Mouse (Mus musculus): ENCODE measurements around the gene Acvr1. TPM values are rescaled to one million over a fixed set of nuclear protein-coding genes. Genes with fewer than 3 reads are reported as not detected.

Gene Acvr1
- polyA plus RNA-seq, 1 experiment from 2014 or later: 6.5 TPM

GRCm38 (mm10) chr2:58514489-58514888 lies 52.5 kb downstream of the Acvr1 start:
- Histone ChIP-seq H3K9me3 (ENCODE audit: low read depth, low read length) (no peaks in the 10 kb centered on the region), H3K36me3 (ENCODE audit: insufficient read depth) (no peaks in the 10 kb centered on the region), H3K27ac (ENCODE audit: low read depth) (no peak overlapping the region), H3K4me1 (ENCODE audit: insufficient read depth) (peaks cover 11% of the 10 kb centered on the region; the same call in 1 of the 2 replicates), H3K4me2 (no peak overlapping the region), H3K4me3 (ENCODE audit: low read depth, low read length) (no peak overlapping the region), H3K27me3 (ENCODE audit: insufficient read depth, low read length) (no peaks in the 10 kb centered on the region), H3K9ac (no peak overlapping the region)
- DNase-seq: no peak
- WGBS: 89% methylated on average over 11 of the region's 11 CpGs
- ATAC-seq (ENCODE audit: insufficient read depth): no peak
- TF ChIP-seq CTCF (IDR thresholded peaks at IDR 0.05; ENCODE audit: low read depth): no peak

- no peaks in the 10 kb centered on the region for H3K36me3 ChIP-seq (ENCODE audit: insufficient read depth)
- no peaks in the 10 kb centered on the region for H3K9me3 ChIP-seq (ENCODE audit: low read depth, low read length)
- H3K4me1 ChIP-seq (ENCODE audit: insufficient read depth): peaks cover 11% of the 10 kb centered on the region; the same call in 1 of the 2 replicates
- H3K4me2 ChIP-seq: no peak overlapping the region
- no peak overlapping the region for H3K4me3 ChIP-seq (ENCODE audit: low read depth, low read length)
- H3K27ac ChIP-seq (ENCODE audit: low read depth): no peak overlapping the region
- H3K27me3 ChIP-seq (ENCODE audit: insufficient read depth, low read length): no peaks in the 10 kb centered on the region
- no peak for DNase-seq
- no peak overlapping the region for H3K9ac ChIP-seq
- TF ChIP-seq CTCF (IDR thresholded peaks at IDR 0.05; ENCODE audit: low read depth): no peak
- 51% methylated on average over 3 of the region's 3 CpGs for WGBS
- ATAC-seq (ENCODE audit: insufficient read depth): no peak
Measured at GRCm38 (mm10) chr2:58513212-58513611, 53.7 kb downstream of the Acvr1 start.

GRCm38 (mm10) chr2:58510192-58510591 lies 56.8 kb downstream of the Acvr1 start:
- ATAC-seq (ENCODE audit: insufficient read depth) (no peak; the same call in 1 of the 2 replicates), DNase-seq (no peak)
- 59% methylated on average over 8 of the region's 8 CpGs for WGBS
- Histone ChIP-seq H3K9ac (no peak overlapping the region), H3K36me3 (ENCODE audit: insufficient read depth) (no peaks in the 10 kb centered on the region), H3K4me2 (no peak overlapping the region), H3K27ac (ENCODE audit: low read depth) (no peak overlapping the region), H3K27me3 (ENCODE audit: insufficient read depth, low read length) (no peaks in the 10 kb centered on the region), H3K9me3 (ENCODE audit: low read depth, low read length) (no peaks in the 10 kb centered on the region), H3K4me3 (ENCODE audit: low read depth, low read length) (no peak overlapping the region), H3K4me1 (ENCODE audit: insufficient read depth) (peaks cover 3% of the 10 kb centered on the region; the same call in 1 of the 2 replicates)
- no peak for TF ChIP-seq CTCF (IDR thresholded peaks at IDR 0.05; ENCODE audit: low read depth)

- no peak for TF ChIP-seq CTCF (IDR thresholded peaks at IDR 0.05; ENCODE audit: low read depth)
- Histone ChIP-seq H3K9me3 (ENCODE audit: low read depth, low read length) (no peaks in the 10 kb centered on the region), H3K36me3 (ENCODE audit: insufficient read depth) (no peaks in the 10 kb centered on the region; the same call in 1 of the 2 replicates), H3K9ac (no peak overlapping the region), H3K27me3 (ENCODE audit: insufficient read depth, low read length) (no peaks in the 10 kb centered on the region), H3K4me3 (ENCODE audit: low read depth, low read length) (no peak overlapping the region), H3K4me1 (ENCODE audit: insufficient read depth) (no peaks in the 10 kb centered on the region), H3K27ac (ENCODE audit: low read depth) (no peak overlapping the region), H3K4me2 (no peak overlapping the region)
- DNase-seq (no peak), ATAC-seq (ENCODE audit: insufficient read depth) (no peak)
- 86% methylated on average over 9 of the region's 9 CpGs for WGBS
Measured at GRCm38 (mm10) chr2:58505306-58506090, 61.5 kb downstream of the Acvr1 start.

- Histone ChIP-seq H3K27me3 (ENCODE audit: insufficient read depth, low read length) (no peaks in the 10 kb centered on the region), H3K4me3 (ENCODE audit: low read depth, low read length) (no peak overlapping the region), H3K4me1 (ENCODE audit: insufficient read depth) (no peaks in the 10 kb centered on the region), H3K27ac (ENCODE audit: low read depth) (no peak overlapping the region), H3K9me3 (ENCODE audit: low read depth, low read length) (no peaks in the 10 kb centered on the region), H3K9ac (no peak overlapping the region), H3K4me2 (no peak overlapping the region), H3K36me3 (ENCODE audit: insufficient read depth) (no peaks in the 10 kb centered on the region; the same call in 1 of the 2 replicates)
- ATAC-seq (ENCODE audit: insufficient read depth) (peak; percentile 35; the same call in 1 of the 2 replicates), DNase-seq (no peak)
- WGBS: 65% methylated on average over 8 of the region's 8 CpGs
- no peak for TF ChIP-seq CTCF (IDR thresholded peaks at IDR 0.05; ENCODE audit: low read depth)
Measured at GRCm38 (mm10) chr2:58496647-58497410, 70.1 kb downstream of the Acvr1 start.

GRCm38 (mm10) chr2:58495271-58495670 lies 71.7 kb downstream of the Acvr1 start:
- Histone ChIP-seq H3K9ac (no peak overlapping the region), H3K4me3 (ENCODE audit: low read depth, low read length) (no peak overlapping the region), H3K27ac (ENCODE audit: low read depth) (no peak overlapping the region), H3K9me3 (ENCODE audit: low read depth, low read length) (no peaks in the 10 kb centered on the region), H3K27me3 (ENCODE audit: insufficient read depth, low read length) (no peaks in the 10 kb centered on the region), H3K4me2 (no peak overlapping the region), H3K4me1 (ENCODE audit: insufficient read depth) (no peaks in the 10 kb centered on the region), H3K36me3 (ENCODE audit: insufficient read depth) (no peaks in the 10 kb centered on the region)
- 86% methylated on average over 3 of the region's 3 CpGs for WGBS
- TF ChIP-seq CTCF (IDR thresholded peaks at IDR 0.05; ENCODE audit: low read depth): no peak
- ATAC-seq (ENCODE audit: insufficient read depth) (no peak), DNase-seq (no peak)

Data from lung, embryonic 14.5 days (tissue).